Mouse (Mus musculus) liver, embryonic 16.5 days (tissue): ENCODE results near the gene Gpatch8. TPM values are rescaled to one million over a fixed set of nuclear protein-coding genes. Genes with fewer than 3 reads are reported as not detected.

Experiments used
- polyA plus RNA-seq: library from polyadenylated mRNA; unstranded; fragments of >200 nt; fragmentation: Nextera tagmentation; extraction: Ambion mirVana; gene quantifications from 2 replicates; pipeline ENCODE4 v1.2.1, GENCODE M21; 2015

Gpatch8 gene
- polyA plus RNA-seq, 1 experiment from 2014 or later = 18.6 TPM

Other genes with a start within 250 kb of the Gpatch8 start
- gene Ubtf, start 236.7 kb downstream of the Gpatch8 start, polyA plus RNA-seq = 44.5 and 46.4 TPM in 2 replicates
- 1,073 and 1,144 TPM in 2 replicates for gene Slc4a1, start 190.2 kb downstream of the Gpatch8 start, polyA plus RNA-seq
- gene Rundc3a, start 163.0 kb downstream of the Gpatch8 start, polyA plus RNA-seq = 2.1 and 2.2 TPM in 2 replicates
- gene Slc25a39, start 148.4 kb downstream of the Gpatch8 start, polyA plus RNA-seq = 454 and 500 TPM in 2 replicates
- 103 and 118 TPM in 2 replicates for gene Grn, start 126.1 kb downstream of the Gpatch8 start, polyA plus RNA-seq
- gene Fam171a2, start 108.7 kb downstream of the Gpatch8 start, polyA plus RNA-seq = 0.20 and 0.34 TPM in 2 replicates
- gene Itga2b, start 86.3 kb downstream of the Gpatch8 start, polyA plus RNA-seq = 28.0 and 32.9 TPM in 2 replicates
- 0.26 and 0.35 TPM in 2 replicates for gene Gm11627, start 23.1 kb upstream of the Gpatch8 start, polyA plus RNA-seq
- 0.29 and 0.54 TPM in 2 replicates for gene Fzd2, start 48.0 kb upstream of the Gpatch8 start, polyA plus RNA-seq
- 0.05 TPM in 1 of 2 replicates, not detected in the other for gene Meioc, start 107.3 kb upstream of the Gpatch8 start, polyA plus RNA-seq
- gene Ccdc43, start 141.4 kb upstream of the Gpatch8 start, polyA plus RNA-seq = 13.4 TPM in 2 replicates
- 0.08 and 0.35 TPM in 2 replicates for gene Adam11, start 205.0 kb upstream of the Gpatch8 start, polyA plus RNA-seq